Mouse (Mus musculus) embryo, embryonic 10.5 days (tissue): ENCODE results near the gene Dgkg.

Experiments used
- DNase-seq: peaks from one replicate; pipeline ENCODE4 v3.0.0-alpha.2; 2015; ENCODE audit warnings: low spot score

The Dgkg gene

GRCm38 (mm10) chr16:22436106-22436505, 220.9 kb downstream of the Dgkg start:
- no peak for DNase-seq

GRCm38 (mm10) chr16:22434530-22434929, 222.5 kb downstream of the Dgkg start:
- no peak for DNase-seq

- DNase-seq: peak; percentile 58
These were observed 223.1 kb downstream of the Dgkg start for GRCm38 (mm10) chr16:22433944-22434343.

- no peak for DNase-seq
These were observed 225.2 kb downstream of the Dgkg start for GRCm38 (mm10) chr16:22431773-22432172.

- DNase-seq: no peak
These were observed 225.7 kb downstream of the Dgkg start for GRCm38 (mm10) chr16:22431335-22431734.

- no peak for DNase-seq
These were observed 226.6 kb downstream of the Dgkg start for GRCm38 (mm10) chr16:22430211-22430951.

- peak; percentile 58 for DNase-seq
These were observed 227.6 kb downstream of the Dgkg start for GRCm38 (mm10) chr16:22429377-22429776.

GRCm38 (mm10) chr16:22428853-22429341, 228.1 kb downstream of the Dgkg start:
- DNase-seq: peak; percentile 95

- no peak for DNase-seq
These were observed 230.2 kb downstream of the Dgkg start for GRCm38 (mm10) chr16:22426866-22427265.

GRCm38 (mm10) chr16:22422256-22422655, 234.8 kb downstream of the Dgkg start:
- DNase-seq: no peak
